Mouse (Mus musculus) small intestine, adult 2 months (tissue): ENCODE data around the gene Fpr2.
"Not testable (repeated sequence)": the region's sequence is repeated elsewhere in the genome, so short reads cannot be mapped to it uniquely, and the experiment has no call there.

Experiments used
- CTCF ChIP-seq: fragments of 200-500 bp; IDR thresholded peaks from 2 replicates; pipeline ENCODE4 v1.5.1; 2012; ENCODE audit warnings: low read depth, mild to moderate bottlenecking, control low read depth, inconsistent platforms, low read length, moderate library complexity, mixed read lengths; ENCODE audit not compliant: insufficient replicate concordance, insufficient read length; ENCODE audit errors: extremely low read depth
- POLR2A ChIP-seq: fragments of 200-500 bp; IDR thresholded peaks from 2 replicates; pipeline ENCODE4 v1.6.1; 2012; ENCODE audit warnings: low read depth, mild to moderate bottlenecking, control low read depth, inconsistent platforms, low read length, moderate library complexity

- TF ChIP-seq CTCF, POLR2A: not testable (repeated sequence)
These were observed 43.0 kb upstream of the Fpr2 start for GRCm38 (mm10) chr17:17844606-17845005.
